Mouse (Mus musculus): Measurements from ENCODE around the gene Gbp8. TPM values are rescaled to one million over a fixed set of nuclear protein-coding genes. Genes with fewer than 3 reads are reported as not detected.
"Not testable (repeated sequence)": the region's sequence is repeated elsewhere in the genome, so short reads cannot be mapped to it uniquely, and the experiment has no call there.

Gbp8 gene
- polyA plus RNA-seq (2012; ENCODE audit: insufficient read depth, insufficient read length, low replicate concordance, missing spikeins) = 229 TPM in 1 of 2 replicates, not detected in the other

DNA sequence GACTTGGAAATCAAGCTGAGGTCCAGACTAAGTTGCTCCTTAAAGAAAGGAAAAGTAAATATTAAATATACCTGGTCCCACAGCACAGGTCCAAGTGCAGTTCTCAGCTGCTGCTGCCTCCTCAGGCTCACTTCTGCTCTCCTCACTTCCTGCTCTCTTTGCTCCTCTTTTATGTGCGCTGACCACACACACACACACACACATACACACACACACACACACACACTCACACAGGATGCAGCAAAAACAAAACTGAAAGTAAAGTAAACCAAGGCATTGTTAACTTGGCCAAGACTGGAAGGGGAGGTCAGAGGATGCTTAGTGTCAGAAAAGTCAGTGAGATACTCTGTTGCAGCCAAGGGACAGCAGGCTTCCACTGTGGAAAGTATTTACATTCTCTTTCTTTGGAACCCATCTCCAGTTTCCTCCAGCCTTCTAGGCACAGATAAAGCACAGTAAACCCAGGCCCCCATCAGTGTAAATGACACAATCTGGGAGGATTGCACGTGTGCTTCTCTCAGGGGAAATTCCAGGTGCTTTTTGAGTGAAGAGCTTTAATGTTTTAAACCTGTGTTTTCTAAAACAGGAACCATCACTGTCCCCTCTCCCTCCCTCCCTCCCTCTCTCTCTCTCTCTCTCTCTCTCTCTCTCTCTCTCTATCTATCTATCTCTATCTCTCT lies at the start of gene Gbp8, which contains the start of the genes Gbp9 and Gbp4:
TSS of gene Gbp8 (minus strand) at position 132 of the 680 bp plus-strand sequence.
TSS of gene Gbp9 (minus strand) at position 131 of the 680 bp plus-strand sequence.
TSS of gene Gbp4 (minus strand) at position 178 of the 680 bp plus-strand sequence.
- WGBS = 51% methylated on average over 2 of the region's 2 CpGs
- H3K4me1 ChIP-seq (ENCODE audit: control insufficient read depth, insufficient read depth, low read length) = not testable (repeated sequence)

DNA sequence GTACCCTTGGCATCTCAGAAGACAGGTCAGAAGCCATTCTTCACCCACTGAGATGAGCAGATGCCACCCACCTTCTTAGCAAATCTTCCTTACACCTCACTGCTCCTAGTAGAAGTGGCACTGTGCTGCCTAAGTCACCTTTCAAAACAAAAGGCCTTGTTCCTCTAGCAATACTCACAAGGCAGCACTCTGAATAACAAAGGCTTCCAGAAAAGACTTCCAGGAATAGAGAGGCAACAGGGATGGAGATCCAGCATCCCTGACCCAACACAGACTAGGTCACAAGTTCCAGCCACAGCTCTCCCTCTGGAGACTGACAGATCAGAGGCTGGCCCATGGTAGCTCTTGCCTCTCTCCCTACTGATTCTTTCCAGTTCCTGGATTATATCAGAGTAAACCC lies 42.1 kb upstream of the Gbp8 start:
- TF ChIP-seq POLR2A (IDR thresholded peaks at IDR 0.05; ENCODE audit: insufficient read depth, low read depth, low read length) = no peak
- no peak for TF ChIP-seq CTCF (IDR thresholded peaks at IDR 0.05; ENCODE audit: insufficient read depth, low read depth, low read length)
- no peaks in the 10 kb centered on the region for H3K4me1 ChIP-seq (ENCODE audit: control insufficient read depth, insufficient read depth, low read length)
- no peak overlapping the region for H3K27ac ChIP-seq (ENCODE audit: insufficient read depth, low read depth, low read length)
- no peak overlapping the region for H3K4me3 ChIP-seq (ENCODE audit: insufficient read depth, low read depth, low read length)

More for the DNA sequence above, at the start of gene Gbp8, which contains the start of the genes Gbp9 and Gbp4:
- not testable (repeated sequence) for H3K27ac ChIP-seq (ENCODE audit: insufficient read depth, low read depth, low read length)
- H3K4me3 ChIP-seq (ENCODE audit: insufficient read depth, low read depth, low read length) = peak within 1 kb of the TSS; percentile 3; the same call in 1 of the 2 replicates

DNA sequence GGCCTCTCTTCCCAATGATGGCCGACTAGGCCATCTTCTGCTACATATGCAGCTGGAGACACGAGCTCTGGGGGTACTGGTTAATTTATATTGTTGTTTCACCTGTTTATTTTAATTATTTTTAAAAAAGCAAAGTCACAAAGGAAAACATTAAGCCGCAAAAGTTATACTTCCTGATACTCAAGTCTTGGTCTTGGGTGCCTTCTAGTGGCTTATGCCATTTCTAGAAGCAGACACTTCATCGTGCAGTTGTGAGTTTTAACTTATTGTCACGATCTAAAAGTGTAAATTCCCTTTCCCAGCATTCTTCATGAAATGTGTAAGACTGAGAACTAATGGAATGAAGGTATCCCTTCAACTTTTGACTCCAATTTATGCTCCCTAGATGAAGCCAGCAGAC lies 17.2 kb upstream of the Gbp8 start:
- 78% methylated on average over 5 of the region's 5 CpGs for WGBS
- no peak for TF ChIP-seq CTCF (IDR thresholded peaks at IDR 0.05; ENCODE audit: insufficient read depth, low read depth, low read length)
- no peak for TF ChIP-seq POLR2A (IDR thresholded peaks at IDR 0.05; ENCODE audit: insufficient read depth, low read depth, low read length)

DNA sequence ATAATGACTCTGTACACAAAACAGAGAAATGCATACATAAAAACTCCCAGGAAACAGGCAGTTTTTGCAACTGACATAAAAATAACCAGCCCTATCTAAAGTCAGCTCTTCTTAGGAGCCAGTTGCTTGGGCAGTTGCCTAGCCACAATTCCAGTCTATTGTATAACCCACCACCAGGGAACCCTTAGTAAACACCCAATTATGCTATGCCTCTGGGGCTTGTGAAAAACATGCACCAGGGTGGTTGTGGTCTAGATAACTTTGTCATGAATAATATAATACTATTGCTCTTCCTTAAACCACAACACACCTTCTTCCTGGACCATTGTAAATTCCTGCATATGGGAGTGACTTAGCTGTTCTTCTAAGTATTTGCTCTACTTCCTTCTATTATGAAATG lies 14.7 kb upstream of the Gbp8 start:
- no peak overlapping the region for H3K4me3 ChIP-seq (ENCODE audit: insufficient read depth, low read depth, low read length)
- no peak for TF ChIP-seq CTCF (IDR thresholded peaks at IDR 0.05; ENCODE audit: insufficient read depth, low read depth, low read length)
- TF ChIP-seq POLR2A (IDR thresholded peaks at IDR 0.05; ENCODE audit: insufficient read depth, low read depth, low read length) = no peak
- no peaks in the 10 kb centered on the region for H3K4me1 ChIP-seq (ENCODE audit: control insufficient read depth, insufficient read depth, low read length)
- H3K27ac ChIP-seq (ENCODE audit: insufficient read depth, low read depth, low read length) = no peak overlapping the region

More for the DNA sequence above, 17.2 kb upstream of the Gbp8 start:
- no peak overlapping the region for H3K4me3 ChIP-seq (ENCODE audit: insufficient read depth, low read depth, low read length)
- H3K27ac ChIP-seq (ENCODE audit: insufficient read depth, low read depth, low read length) = no peak overlapping the region
- no peaks in the 10 kb centered on the region for H3K4me1 ChIP-seq (ENCODE audit: control insufficient read depth, insufficient read depth, low read length)

DNA sequence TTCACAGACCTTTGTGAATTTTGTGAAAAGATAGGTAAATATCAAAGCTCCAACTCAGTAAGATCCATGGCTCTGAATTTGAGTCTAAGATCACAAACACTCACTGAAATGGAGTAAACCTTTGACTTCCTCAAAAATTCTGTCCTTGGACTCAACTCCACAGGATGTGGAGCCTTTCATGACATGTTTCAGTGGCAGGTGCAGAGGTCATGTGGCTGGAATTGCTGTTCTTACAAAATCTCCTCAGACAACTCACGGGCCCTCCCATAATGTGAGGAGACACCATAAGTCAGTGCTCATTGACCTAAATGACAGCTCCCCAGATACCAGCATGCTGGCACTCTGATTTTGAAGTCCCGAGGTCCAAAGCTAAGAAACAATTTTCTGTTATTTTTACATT lies 8.7 kb upstream of the Gbp8 start:
- not testable (repeated sequence) for H3K4me3 ChIP-seq (ENCODE audit: insufficient read depth, low read depth, low read length)

DNA sequence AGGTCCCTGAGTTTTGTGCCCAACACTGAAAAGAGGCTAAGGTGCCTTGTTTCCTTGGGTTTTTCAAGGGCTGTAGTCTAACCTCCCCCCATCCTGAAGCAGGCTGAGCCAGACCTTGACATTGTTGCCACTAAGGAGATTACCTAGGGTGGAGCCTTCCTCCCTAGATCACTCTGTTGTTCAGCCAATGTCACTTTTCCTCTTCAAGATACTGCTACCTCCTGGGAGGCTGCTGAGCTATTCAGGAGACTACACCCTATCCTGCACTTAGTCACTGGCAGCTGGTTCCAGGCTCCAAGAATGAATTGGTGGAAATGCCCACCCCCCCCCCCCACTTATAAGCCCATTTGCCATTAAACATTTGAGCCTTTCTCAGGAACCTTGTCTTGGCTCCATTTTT lies 7.1 kb upstream of the Gbp8 start:
- Histone ChIP-seq H3K4me3 (ENCODE audit: insufficient read depth, low read depth, low read length) (no peak overlapping the region), H3K27ac (ENCODE audit: insufficient read depth, low read depth, low read length) (no peak overlapping the region), H3K4me1 (ENCODE audit: control insufficient read depth, insufficient read depth, low read length) (no peaks in the 10 kb centered on the region)
- TF ChIP-seq POLR2A (IDR thresholded peaks at IDR 0.05; ENCODE audit: insufficient read depth, low read depth, low read length) (no peak), CTCF (IDR thresholded peaks at IDR 0.05; ENCODE audit: insufficient read depth, low read depth, low read length) (no peak)

More for the DNA sequence above, 8.7 kb upstream of the Gbp8 start:
- not testable (repeated sequence) for H3K4me1 ChIP-seq (ENCODE audit: control insufficient read depth, insufficient read depth, low read length); H3K27ac ChIP-seq (ENCODE audit: insufficient read depth, low read depth, low read length)
- WGBS = 70% methylated on average over 2 of the region's 2 CpGs

DNA sequence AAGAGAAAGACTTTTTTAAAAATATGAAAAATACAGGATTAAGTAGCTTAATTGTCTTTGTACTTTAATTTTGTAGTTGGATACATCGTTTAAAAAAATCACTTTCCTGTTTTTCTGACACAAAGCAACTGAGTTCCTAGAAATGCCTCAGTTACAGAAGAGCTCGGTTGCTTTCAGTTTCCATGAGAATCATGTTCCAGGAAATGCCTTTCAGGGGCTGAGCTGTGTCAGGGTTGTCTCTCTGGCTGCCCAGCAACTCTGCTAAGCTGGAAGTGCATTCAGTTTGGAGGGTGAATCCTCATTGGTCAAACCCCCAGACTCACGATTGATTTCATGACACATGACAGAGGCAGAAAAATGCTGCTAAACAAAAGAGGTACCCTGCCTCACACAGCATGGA lies 6.4 kb upstream of the Gbp8 start:
- H3K27ac ChIP-seq (ENCODE audit: insufficient read depth, low read depth, low read length); H3K4me3 ChIP-seq (ENCODE audit: insufficient read depth, low read depth, low read length); H3K4me1 ChIP-seq (ENCODE audit: control insufficient read depth, insufficient read depth, low read length): not testable (repeated sequence)
- WGBS = 44% methylated on average over 3 of the region's 3 CpGs

DNA sequence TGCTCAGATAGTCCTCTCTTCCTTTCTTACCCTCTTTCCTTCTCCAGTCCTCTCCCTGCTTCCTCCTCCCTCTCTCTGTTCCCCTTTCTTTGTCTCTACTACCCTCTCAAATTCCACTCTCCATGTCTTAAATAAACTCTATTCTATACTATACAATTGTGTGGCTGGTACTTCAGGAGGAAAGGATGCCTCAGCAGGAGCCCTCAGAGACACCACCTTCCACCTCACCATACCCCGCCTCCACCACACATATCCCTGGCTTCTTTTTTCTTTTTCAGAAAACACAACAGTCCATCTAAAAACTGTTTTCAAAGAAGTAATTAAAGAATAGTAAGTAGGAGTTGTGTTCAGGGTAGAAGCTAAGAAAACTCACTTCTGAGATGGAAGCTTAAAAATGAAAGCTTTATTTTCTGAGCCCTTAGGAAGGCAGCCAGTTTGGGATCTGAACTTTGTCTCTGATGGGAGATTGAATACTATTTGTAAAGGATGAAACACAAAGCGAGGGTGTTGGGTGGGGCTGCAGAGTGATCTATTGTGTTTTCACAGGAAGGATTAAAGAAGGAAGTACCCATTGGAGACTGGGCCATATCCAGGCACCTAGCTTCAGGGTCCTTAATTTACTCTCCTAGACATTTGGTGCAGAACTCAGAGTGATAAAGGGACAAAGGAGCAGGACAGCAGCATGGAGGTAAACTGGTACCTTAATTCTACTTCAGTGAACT lies 910 bp upstream of the Gbp8 start:
- WGBS = 42% methylated on average over 2 of the region's 2 CpGs
- not testable (repeated sequence) for H3K4me3 ChIP-seq (ENCODE audit: insufficient read depth, low read depth, low read length); H3K27ac ChIP-seq (ENCODE audit: insufficient read depth, low read depth, low read length); H3K4me1 ChIP-seq (ENCODE audit: control insufficient read depth, insufficient read depth, low read length)

DNA sequence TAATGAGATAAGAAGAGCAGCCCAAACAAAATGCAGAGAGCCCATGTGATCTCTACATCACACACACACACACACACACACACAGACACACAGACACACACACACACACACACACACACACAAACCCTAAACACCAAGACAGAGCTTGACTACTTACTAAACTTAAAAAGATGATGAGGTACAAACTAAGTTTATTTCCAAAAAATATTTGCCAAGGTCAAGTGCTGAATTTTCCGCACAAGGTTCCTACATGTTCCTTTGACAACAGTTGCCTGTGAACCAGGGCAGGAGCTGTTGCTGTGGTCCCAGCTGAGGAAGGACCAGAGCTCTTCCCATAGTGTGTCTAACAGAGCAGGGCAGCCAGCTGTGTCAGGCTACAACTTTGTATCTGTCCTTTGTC lies 434 bp downstream of the Gbp8 start:
- no peaks in the 10 kb centered on the region for H3K4me1 ChIP-seq (ENCODE audit: control insufficient read depth, insufficient read depth, low read length)

DNA sequence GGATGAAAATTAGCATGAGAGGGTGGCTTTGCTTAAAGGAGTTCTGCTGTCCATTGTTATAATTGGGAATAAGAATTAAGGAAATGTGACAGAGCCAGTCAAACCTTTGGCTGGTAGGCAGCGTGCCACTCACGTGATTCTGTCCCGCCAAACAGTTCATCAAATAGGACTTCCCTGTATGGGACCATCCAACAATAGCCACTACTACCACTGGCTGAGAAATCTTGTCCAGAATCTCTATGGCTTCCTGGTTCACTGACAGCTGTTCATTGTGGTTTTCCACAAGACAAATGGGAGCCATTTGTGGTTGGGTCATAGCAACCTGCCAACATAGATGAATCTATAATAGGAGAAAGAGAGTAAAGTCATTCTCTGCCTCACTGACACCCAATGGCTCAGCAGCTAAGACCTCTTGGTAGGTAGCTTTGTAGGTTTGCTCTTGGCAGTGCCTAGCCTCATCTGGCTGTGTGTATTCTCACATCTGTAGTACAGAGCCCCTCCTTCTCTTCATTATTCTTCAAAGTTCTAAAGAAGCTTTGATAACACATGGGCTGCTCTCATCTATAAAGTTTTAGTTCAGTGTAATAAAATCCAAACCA lies 2.5 kb downstream of the Gbp8 start:
- H3K27ac ChIP-seq (ENCODE audit: insufficient read depth, low read depth, low read length); H3K4me3 ChIP-seq (ENCODE audit: insufficient read depth, low read depth, low read length); H3K4me1 ChIP-seq (ENCODE audit: control insufficient read depth, insufficient read depth, low read length): not testable (repeated sequence)
- 52% methylated on average over 3 of the region's 3 CpGs for WGBS

More for the DNA sequence above, 434 bp downstream of the Gbp8 start:
- Histone ChIP-seq H3K4me3 (ENCODE audit: insufficient read depth, low read depth, low read length) (peak overlapping the region; percentile 3; the same call in 1 of the 2 replicates), H3K27ac (ENCODE audit: insufficient read depth, low read depth, low read length) (no peak overlapping the region)
- WGBS = 91% methylated on average over 1 of the region's 1 CpGs
- TF ChIP-seq CTCF (IDR thresholded peaks at IDR 0.05; ENCODE audit: insufficient read depth, low read depth, low read length) = no peak
- TF ChIP-seq POLR2A (IDR thresholded peaks at IDR 0.05; ENCODE audit: insufficient read depth, low read depth, low read length) = no peak

DNA sequence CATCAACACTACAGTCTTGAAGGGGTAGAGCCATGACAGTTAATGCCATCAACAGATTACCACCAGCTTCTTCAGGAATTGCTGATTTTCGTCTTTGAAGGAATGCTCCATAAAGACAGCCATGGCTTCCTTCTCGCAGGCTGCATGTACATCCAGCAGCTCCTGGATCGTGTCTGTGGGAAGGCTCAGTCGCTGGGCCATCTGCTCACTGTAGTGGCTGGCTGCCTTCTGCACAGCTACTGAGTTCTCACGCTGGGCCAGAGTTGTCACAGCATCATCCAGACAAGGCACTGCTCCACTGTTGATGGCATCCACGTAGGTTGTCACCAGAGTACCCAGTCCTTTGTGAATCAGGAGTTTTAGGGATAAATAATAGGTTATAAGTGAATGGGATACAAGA lies 17.6 kb downstream of the Gbp8 start:
- not testable (repeated sequence) for H3K27ac ChIP-seq (ENCODE audit: insufficient read depth, low read depth, low read length); H3K4me3 ChIP-seq (ENCODE audit: insufficient read depth, low read depth, low read length); H3K4me1 ChIP-seq (ENCODE audit: control insufficient read depth, insufficient read depth, low read length)
- 77% methylated on average over 6 of the region's 6 CpGs for WGBS
